Mouse (Mus musculus) layer of hippocampus, adult 2 months (tissue): Measurements from ENCODE around the gene Rcc1l. TPM values are rescaled to one million over a fixed set of nuclear protein-coding genes. Genes with fewer than 3 reads are reported as not detected.
A peak's percentile ranks its signal among the peaks of the same experiment; 100 is the strongest.

ENCODE experiments used
- DNase-seq, 2 experiments: peaks; one replicate each; pipeline ENCODE4 v3.0.0; 2022; ENCODE audit warnings: low spot score in 2 of 2
- H3K27ac ChIP-seq: fragments of 200-600 bp; 2 replicates; pipeline ENCODE4 v1.8.1; 2022
- H3K4me3 ChIP-seq: fragments of 200-600 bp; 2 replicates; pipeline ENCODE4 v1.8.1; 2022; ENCODE audit warnings: mild to moderate bottlenecking
- CTCF ChIP-seq: fragments of 200-600 bp; conservative IDR thresholded peaks from 2 replicates; pipeline ENCODE4 v1.8.1; 2022; ENCODE audit warnings: antibody characterized with exemption, mild to moderate bottlenecking, moderate library complexity
- long read RNA-seq, 2 experiments: library from polyadenylated mRNA; stranded (forward); transcript quantifications; one replicate each; pipeline ENCODE4 v2.0.0; 2021; ENCODE audit warnings: borderline mapping rate in 2 of 2
- total RNA-seq, 2 experiments: library from RNA; stranded (reverse); gene quantifications; 2 replicates each; pipeline ENCODE4 v1.2.3; 2021

Rcc1l gene
- 10 to 100 TPM; 15.9 to 16.4 TPM for total RNA-seq
- long read RNA-seq, experiment 1, transcript Rcc1l-201 (11 exons, 2,321 nt): major isoform, 11 of 15 reads
- long read RNA-seq, experiment 1, partial matches to known transcripts: 1 of 15 reads
- long read RNA-seq, experiment 1, other reads (novel, unspliced or antisense): 3 of 15 reads
- long read RNA-seq, experiment 2, transcript Rcc1l-201 (11 exons, 2,321 nt): major isoform, 16 of 29 reads
- long read RNA-seq, experiment 2, partial matches to known transcripts: 2 of 29 reads
- long read RNA-seq, experiment 2, other reads (novel, unspliced or antisense): 11 of 29 reads

GRCm38 (mm10) chr5:134176169-134176881 lies at the start of gene Rcc1l:
Rcc1l (minus strand) TSS chr5:134176774.
- Histone ChIP-seq H3K4me3 (peak within 1 kb of the TSS; percentile 90), H3K27ac (peak within 1 kb of the TSS; percentile 90)
- TF ChIP-seq CTCF: no peak
- DNase-seq: peak; percentile 78 to 85

- TF ChIP-seq CTCF: no peak
- Histone ChIP-seq H3K4me3 (no peak overlapping the region), H3K27ac (no peak overlapping the region)
- DNase-seq: no peak
Observed at GRCm38 (mm10) chr5:134225110-134225901, 48.7 kb upstream of the Rcc1l start.

GRCm38 (mm10) chr5:134221708-134222150 lies 45.2 kb upstream of the Rcc1l start:
- no peak for TF ChIP-seq CTCF
- no peak overlapping the region for H3K27ac ChIP-seq
- no peak overlapping the region for H3K4me3 ChIP-seq
- DNase-seq: no peak

- no peak for TF ChIP-seq CTCF
- H3K4me3 ChIP-seq: no peak overlapping the region
- DNase-seq: no peak
Observed at GRCm38 (mm10) chr5:134221278-134221677, 44.7 kb upstream of the Rcc1l start.

GRCm38 (mm10) chr5:134217900-134218299 lies 41.3 kb upstream of the Rcc1l start:
- TF ChIP-seq CTCF: no peak
- Histone ChIP-seq H3K27ac (no peak overlapping the region), H3K4me3 (no peak overlapping the region)
- DNase-seq: no peak

More at GRCm38 (mm10) chr5:134221278-134221677, 44.7 kb upstream of the Rcc1l start:
- no peak overlapping the region for H3K27ac ChIP-seq

- no peak for DNase-seq
- H3K27ac ChIP-seq: no peak overlapping the region
- H3K4me3 ChIP-seq: no peak overlapping the region
- TF ChIP-seq CTCF: no peak
Observed at GRCm38 (mm10) chr5:134214021-134214806, 37.6 kb upstream of the Rcc1l start.

GRCm38 (mm10) chr5:134209931-134210554 lies 33.5 kb upstream of the Rcc1l start:
- no peak for TF ChIP-seq CTCF
- no peak overlapping the region for H3K27ac ChIP-seq
- no peak for DNase-seq
- no peak overlapping the region for H3K4me3 ChIP-seq

- H3K27ac ChIP-seq: no peak overlapping the region
- TF ChIP-seq CTCF: no peak
- no peak for DNase-seq
- H3K4me3 ChIP-seq: no peak overlapping the region
Observed at GRCm38 (mm10) chr5:134206721-134207120, 30.1 kb upstream of the Rcc1l start.

GRCm38 (mm10) chr5:134193664-134194063 lies 17.1 kb upstream of the Rcc1l start:
- no peak for DNase-seq
- no peak for TF ChIP-seq CTCF
- no peak overlapping the region for H3K27ac ChIP-seq

GRCm38 (mm10) chr5:134188571-134188970 lies 12.0 kb upstream of the Rcc1l start:
- Histone ChIP-seq H3K4me3 (no peak overlapping the region), H3K27ac (no peak overlapping the region)
- no peak for DNase-seq
- no peak for TF ChIP-seq CTCF

More at GRCm38 (mm10) chr5:134193664-134194063, 17.1 kb upstream of the Rcc1l start:
- H3K4me3 ChIP-seq: no peak overlapping the region

- H3K4me3 ChIP-seq: no peak overlapping the region
- peak overlapping the region; percentile 95 for H3K27ac ChIP-seq
- TF ChIP-seq CTCF: peak; percentile 89
- peak in 1 of 2 experiments; percentile 59 for DNase-seq
Observed at GRCm38 (mm10) chr5:134186961-134187731, 10.6 kb upstream of the Rcc1l start.
